Mouse (Mus musculus): ENCODE measurements around the gene Olfr201. TPM values are rescaled to one million over a fixed set of nuclear protein-coding genes. Genes with fewer than 3 reads are reported as not detected.

The Olfr201 gene
- polyA plus RNA-seq, 1 experiment from 2014 or later = not detected

Other genes starting within 250 kb of the Olfr201 start
- gene Olfr186, start 242.3 kb downstream of the Olfr201 start, polyA plus RNA-seq (2015; fragmentation: Nextera tagmentation; extraction: Ambion mirVana) = not detected in 2 replicates
- not detected in 2 replicates for gene Olfr187, start 232.9 kb downstream of the Olfr201 start, polyA plus RNA-seq (2015; fragmentation: Nextera tagmentation; extraction: Ambion mirVana)
- gene Olfr190, start 194.6 kb downstream of the Olfr201 start, polyA plus RNA-seq (2015; fragmentation: Nextera tagmentation; extraction: Ambion mirVana) = not detected in 2 replicates
- gene Olfr191, start 182.8 kb downstream of the Olfr201 start, polyA plus RNA-seq (2015; fragmentation: Nextera tagmentation; extraction: Ambion mirVana) = not detected in 2 replicates
- gene Olfr193, start 160.8 kb downstream of the Olfr201 start, polyA plus RNA-seq (2015; fragmentation: Nextera tagmentation; extraction: Ambion mirVana) = not detected in 2 replicates
- not detected in 2 replicates for gene Olfr194, start 151.6 kb downstream of the Olfr201 start, polyA plus RNA-seq (2015; fragmentation: Nextera tagmentation; extraction: Ambion mirVana)
- not detected in 2 replicates for gene Olfr195, start 125.6 kb downstream of the Olfr201 start, polyA plus RNA-seq (2015; fragmentation: Nextera tagmentation; extraction: Ambion mirVana)
- gene Olfr196, start 102.2 kb downstream of the Olfr201 start, polyA plus RNA-seq (2015; fragmentation: Nextera tagmentation; extraction: Ambion mirVana) = not detected in 2 replicates
- gene Olfr198, start 69.1 kb downstream of the Olfr201 start, polyA plus RNA-seq (2015; fragmentation: Nextera tagmentation; extraction: Ambion mirVana) = not detected in 2 replicates
- not detected in 2 replicates for gene Olfr199, start 52.9 kb downstream of the Olfr201 start, polyA plus RNA-seq (2015; fragmentation: Nextera tagmentation; extraction: Ambion mirVana)
- not detected in 2 replicates for gene Olfr202, start 14.2 kb upstream of the Olfr201 start, polyA plus RNA-seq (2015; fragmentation: Nextera tagmentation; extraction: Ambion mirVana)
- gene Olfr203, start 26.2 kb upstream of the Olfr201 start, polyA plus RNA-seq (2015; fragmentation: Nextera tagmentation; extraction: Ambion mirVana) = not detected in 2 replicates
- not detected in 2 replicates for gene Olfr204, start 45.6 kb upstream of the Olfr201 start, polyA plus RNA-seq (2015; fragmentation: Nextera tagmentation; extraction: Ambion mirVana)
- gene Olfr205, start 58.5 kb upstream of the Olfr201 start, polyA plus RNA-seq (2015; fragmentation: Nextera tagmentation; extraction: Ambion mirVana) = not detected in 2 replicates
- gene Olfr206, start 76.6 kb upstream of the Olfr201 start, polyA plus RNA-seq (2015; fragmentation: Nextera tagmentation; extraction: Ambion mirVana) = not detected in 2 replicates
- not detected in 2 replicates for gene Olfr209, start 91.4 kb upstream of the Olfr201 start, polyA plus RNA-seq (2015; fragmentation: Nextera tagmentation; extraction: Ambion mirVana)
- gene Gabrr3, start 134.7 kb upstream of the Olfr201 start, polyA plus RNA-seq (2015; fragmentation: Nextera tagmentation; extraction: Ambion mirVana) = 0.12 and 0.30 TPM in 2 replicates
- 11.5 TPM in 2 replicates for gene Riox2, start 199.1 kb upstream of the Olfr201 start, polyA plus RNA-seq (2015; fragmentation: Nextera tagmentation; extraction: Ambion mirVana)

Data from midbrain, embryonic 13.5 days (tissue).